Mouse (Mus musculus): ENCODE measurements around the gene Sugp2.
A peak's percentile ranks its signal among the peaks of the same experiment; 100 is the strongest.

Sugp2 gene

GRCm38 (mm10) chr8:70283136-70284077 is 49.4 kb downstream of the Sugp2 start:
- DNase-seq = peak; percentile 36

GRCm38 (mm10) chr8:70284421-70284820 is 50.4 kb downstream of the Sugp2 start:
- no peak for DNase-seq

GRCm38 (mm10) chr8:70285304-70285703 is 51.3 kb downstream of the Sugp2 start:
- DNase-seq = no peak

GRCm38 (mm10) chr8:70286737-70287136 is 52.7 kb downstream of the Sugp2 start:
- no peak for DNase-seq

- no peak for DNase-seq
Measured at GRCm38 (mm10) chr8:70293988-70294405, 60.0 kb downstream of the Sugp2 start.

- no peak for DNase-seq
Measured at GRCm38 (mm10) chr8:70300881-70301280, 66.9 kb downstream of the Sugp2 start.

GRCm38 (mm10) chr8:70302358-70302890 is 68.4 kb downstream of the Sugp2 start, which contains the start of the genes Ddx49 and Cope:
TSS of gene Ddx49 (minus strand) at chr8:70302489.
TSS of gene Cope (plus strand) at chr8:70302518.
- DNase-seq = peak; percentile 93

GRCm38 (mm10) chr8:70302901-70303300 is 68.9 kb downstream of the Sugp2 start:
- DNase-seq = no peak

GRCm38 (mm10) chr8:70309311-70309710 is 75.3 kb downstream of the Sugp2 start:
- no peak for DNase-seq

GRCm38 (mm10) chr8:70313399-70313798 is 79.4 kb downstream of the Sugp2 start:
- DNase-seq = no peak

- DNase-seq = no peak
Measured at GRCm38 (mm10) chr8:70315624-70316510, 81.8 kb downstream of the Sugp2 start, which contains the start of gene Cers1. TSS of gene Cers1 (plus strand) at chr8:70315775.

GRCm38 (mm10) chr8:70316511-70317504 is 82.8 kb downstream of the Sugp2 start:
- DNase-seq = no peak

GRCm38 (mm10) chr8:70317872-70318271 is 83.8 kb downstream of the Sugp2 start:
- no peak for DNase-seq

- DNase-seq = no peak
Measured at GRCm38 (mm10) chr8:70323716-70324115, 89.7 kb downstream of the Sugp2 start.

GRCm38 (mm10) chr8:70327512-70327911 is 93.5 kb downstream of the Sugp2 start:
- no peak for DNase-seq

GRCm38 (mm10) chr8:70329124-70329834 is 95.3 kb downstream of the Sugp2 start, which contains the start of gene Gdf1:
TSS of gene Gdf1 (plus strand) at chr8:70329817.
- DNase-seq = no peak
